Mouse (Mus musculus): ENCODE data around the gene Lsm4. TPM values are rescaled to one million over a fixed set of nuclear protein-coding genes. Genes with fewer than 3 reads are reported as not detected.

Gene Lsm4
- polyA plus RNA-seq, 2 experiments = 134 to 160 TPM

DNA sequence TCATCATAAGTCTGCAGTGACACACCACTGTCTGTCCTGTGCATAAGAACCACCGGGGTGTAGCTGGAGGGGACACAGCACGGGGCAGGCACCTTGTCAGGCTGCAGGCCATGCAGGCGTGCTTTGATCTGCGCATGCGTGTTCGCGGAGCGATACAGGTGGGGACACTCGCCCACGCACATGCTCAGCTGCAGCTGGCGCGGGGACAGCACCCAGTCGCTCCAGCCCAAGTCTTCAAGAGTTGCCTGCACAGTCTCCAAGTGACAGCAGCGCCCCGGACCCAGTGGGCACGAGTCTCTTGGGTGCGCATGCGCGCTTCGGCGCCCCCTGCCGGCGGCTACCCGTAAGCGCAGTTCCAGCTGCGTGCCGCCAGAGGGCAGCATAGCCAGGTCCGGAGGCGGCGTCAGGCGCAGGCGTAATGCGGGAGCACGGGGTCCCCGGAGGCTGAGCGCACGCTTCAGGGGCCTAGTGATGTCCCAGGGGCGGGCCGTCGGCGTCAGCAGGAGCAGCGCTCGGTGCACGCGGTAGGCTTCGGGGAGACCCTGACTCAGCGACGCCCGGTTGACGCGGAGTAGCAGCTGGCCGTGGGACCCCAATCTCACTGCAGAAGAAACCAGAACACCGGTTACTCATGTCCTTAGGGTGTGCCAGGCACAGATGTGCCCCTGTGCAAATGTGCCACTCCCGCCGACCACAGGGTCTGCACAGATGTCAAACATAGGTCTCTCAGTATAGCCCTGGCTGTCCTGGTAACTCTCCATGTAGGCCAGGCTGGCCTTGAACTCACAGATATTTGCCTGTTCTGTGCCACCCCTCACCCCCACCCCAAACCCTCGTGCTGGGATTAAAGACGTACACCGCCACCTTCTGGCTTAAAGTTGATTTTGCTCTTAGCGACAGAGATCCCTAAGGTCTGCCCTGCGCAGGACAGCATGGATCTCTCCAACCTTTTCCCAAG lies 43.2 kb upstream of the Lsm4 start:
- Histone ChIP-seq H3K4me3 (ENCODE audit: insufficient read depth in 1 of 2, low read depth in 2 of 2, low read length in 2 of 2) (peak overlapping the region; percentile 71), H3K27me3 (ENCODE audit: control insufficient read depth, insufficient read depth, low read length) (peaks cover 8% of the 10 kb centered on the region), H3K27ac (peak overlapping the region; percentile 57), H3K9ac (replicated peaks) (peak overlapping the region; percentile 72), H3K4me2 (ENCODE audit: low read depth) (peak overlapping the region; percentile 81), H3K36me3 (replicated peaks; ENCODE audit: control insufficient read depth, insufficient read depth, low read depth) (no peaks in the 10 kb centered on the region), H3K4me1 (replicated peaks; ENCODE audit: control insufficient read depth in 2 of 2, insufficient read depth in 2 of 2, low read length in 1 of 2) (peaks cover 12 to 22% of the 10 kb centered on the region in 2 experiments), H3K9me3 (ENCODE audit: control insufficient read depth, low read length) (no peaks in the 10 kb centered on the region)
- 1% methylated on average over 60 of the region's 60 CpGs for WGBS (ENCODE audit: insufficient replicate concordance)
- no peak for TF ChIP-seq EP300 (IDR thresholded peaks at IDR 0.05; ENCODE audit: low read depth)
- TF ChIP-seq CTCF (IDR thresholded peaks at IDR 0.05; ENCODE audit: low read depth) = peak; percentile 100
- peak; percentile 79 for ATAC-seq (ENCODE audit: insufficient read depth)
- DNase-seq (ENCODE audit: low read depth in 3 of 3, low spot score in 3 of 3) = peak in 2 of 3 experiments; percentile 62 to 76

DNA sequence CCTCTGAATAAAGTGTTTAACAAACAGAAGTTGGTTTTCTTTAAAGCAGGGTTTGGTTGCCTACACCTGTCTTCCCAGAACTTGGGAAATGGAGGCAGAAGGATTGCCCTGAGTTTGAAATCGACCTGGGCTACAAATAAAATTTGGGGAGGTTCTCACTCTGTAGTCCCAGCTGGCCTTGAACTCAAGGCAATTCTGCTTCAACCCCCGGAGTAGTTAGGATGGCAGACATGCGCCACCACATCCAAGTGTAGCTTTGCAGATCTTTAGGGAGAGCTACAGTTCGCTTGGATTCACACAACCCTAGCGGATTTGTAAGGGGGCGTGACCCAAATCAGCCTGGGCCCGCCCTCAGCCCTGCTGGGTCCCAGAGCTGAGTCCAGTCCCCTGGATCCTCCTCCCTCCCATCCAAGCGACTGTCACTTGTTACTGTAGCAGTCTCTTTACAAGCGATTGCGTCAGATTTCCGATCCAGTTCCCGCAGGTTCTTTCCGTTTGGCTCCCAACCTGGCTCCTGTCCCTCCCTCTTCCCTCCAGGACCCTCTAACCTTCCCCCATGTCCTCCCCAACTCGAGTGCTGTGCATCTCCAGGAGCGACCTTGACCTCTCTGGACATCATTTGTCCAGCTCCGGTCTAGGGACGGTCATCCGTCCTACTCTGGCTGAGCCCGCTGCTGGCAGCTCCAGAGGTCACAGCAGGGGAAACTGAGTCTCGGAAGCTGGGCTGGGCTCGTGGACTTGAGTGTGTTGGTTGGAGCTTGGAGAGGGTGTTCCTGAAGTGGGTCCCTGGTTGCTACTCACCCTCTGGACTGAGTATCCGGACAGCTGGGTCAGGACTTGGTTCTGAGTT lies 42.3 kb upstream of the Lsm4 start:
- no peaks in the 10 kb centered on the region for H3K36me3 ChIP-seq (replicated peaks; ENCODE audit: control insufficient read depth, insufficient read depth, low read depth)
- WGBS (ENCODE audit: insufficient replicate concordance) = 10% methylated on average over 22 of the region's 22 CpGs
- ATAC-seq (ENCODE audit: insufficient read depth) (peak; percentile 50), DNase-seq (ENCODE audit: low read depth in 3 of 3, low spot score in 3 of 3) (no peak)
- H3K9me3 ChIP-seq (ENCODE audit: control insufficient read depth, low read length) = no peaks in the 10 kb centered on the region
- H3K9ac ChIP-seq (replicated peaks) = peak overlapping the region; percentile 54
- H3K4me2 ChIP-seq (ENCODE audit: low read depth) = peak overlapping the region; percentile 81
- H3K27me3 ChIP-seq (ENCODE audit: control insufficient read depth, insufficient read depth, low read length) = peaks cover 8% of the 10 kb centered on the region
- TF ChIP-seq CTCF (IDR thresholded peaks at IDR 0.05; ENCODE audit: low read depth) = no peak
- TF ChIP-seq EP300 (IDR thresholded peaks at IDR 0.05; ENCODE audit: low read depth) = no peak
- H3K27ac ChIP-seq = peak overlapping the region; percentile 44; the same call in 1 of the 2 replicates
- H3K4me3 ChIP-seq (ENCODE audit: insufficient read depth in 1 of 2, low read depth in 2 of 2, low read length in 2 of 2) = peak overlapping the region; percentile 39 to 71
- peaks cover 20 to 29% of the 10 kb centered on the region in 2 experiments for H3K4me1 ChIP-seq (replicated peaks; ENCODE audit: control insufficient read depth in 2 of 2, insufficient read depth in 2 of 2, low read length in 1 of 2)

DNA sequence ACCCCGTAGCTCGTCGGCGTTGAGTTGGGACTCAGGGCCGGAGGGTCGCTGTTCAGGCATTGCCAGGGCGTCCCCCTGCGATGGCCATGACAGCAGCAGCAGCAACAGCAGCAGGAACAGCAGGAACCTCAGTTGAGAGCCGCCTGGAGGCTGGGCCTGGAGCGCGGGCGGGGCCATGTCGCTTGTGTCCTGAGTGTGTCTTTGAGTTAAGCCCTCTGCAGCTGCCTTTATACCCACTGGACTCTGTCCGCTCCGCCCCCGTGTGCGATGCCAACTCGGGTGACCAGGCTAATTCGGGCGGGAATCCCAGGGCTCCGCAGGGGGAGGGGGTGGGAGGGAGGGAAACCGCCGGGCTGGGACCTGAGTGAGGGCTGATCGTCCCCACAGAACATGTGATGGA lies 41.6 kb upstream of the Lsm4 start:
- Histone ChIP-seq H3K4me2 (ENCODE audit: low read depth) (peak overlapping the region; percentile 81), H3K4me3 (ENCODE audit: insufficient read depth in 1 of 2, low read depth in 2 of 2, low read length in 2 of 2) (peak overlapping the region; percentile 39 to 71), H3K4me1 (replicated peaks; ENCODE audit: control insufficient read depth in 2 of 2, insufficient read depth in 2 of 2, low read length in 1 of 2) (peaks cover 20 to 33% of the 10 kb centered on the region in 2 experiments), H3K9ac (replicated peaks) (peak overlapping the region; percentile 54; the same call in 1 of the 2 replicates), H3K27me3 (ENCODE audit: control insufficient read depth, insufficient read depth, low read length) (peaks cover 8% of the 10 kb centered on the region), H3K36me3 (replicated peaks; ENCODE audit: control insufficient read depth, insufficient read depth, low read depth) (no peaks in the 10 kb centered on the region), H3K27ac (peak overlapping the region; percentile 44; the same call in 1 of the 2 replicates), H3K9me3 (ENCODE audit: control insufficient read depth, low read length) (no peaks in the 10 kb centered on the region)
- ATAC-seq (ENCODE audit: insufficient read depth) (no peak), DNase-seq (ENCODE audit: low read depth in 3 of 3, low spot score in 3 of 3) (no peak)
- WGBS (ENCODE audit: insufficient replicate concordance) = 11% methylated on average over 24 of the region's 24 CpGs
- TF ChIP-seq CTCF (IDR thresholded peaks at IDR 0.05; ENCODE audit: low read depth) (0 out of 2 replicates have a peak, but pooled peaks have one; percentile 17), EP300 (IDR thresholded peaks at IDR 0.05; ENCODE audit: low read depth) (no peak)

DNA sequence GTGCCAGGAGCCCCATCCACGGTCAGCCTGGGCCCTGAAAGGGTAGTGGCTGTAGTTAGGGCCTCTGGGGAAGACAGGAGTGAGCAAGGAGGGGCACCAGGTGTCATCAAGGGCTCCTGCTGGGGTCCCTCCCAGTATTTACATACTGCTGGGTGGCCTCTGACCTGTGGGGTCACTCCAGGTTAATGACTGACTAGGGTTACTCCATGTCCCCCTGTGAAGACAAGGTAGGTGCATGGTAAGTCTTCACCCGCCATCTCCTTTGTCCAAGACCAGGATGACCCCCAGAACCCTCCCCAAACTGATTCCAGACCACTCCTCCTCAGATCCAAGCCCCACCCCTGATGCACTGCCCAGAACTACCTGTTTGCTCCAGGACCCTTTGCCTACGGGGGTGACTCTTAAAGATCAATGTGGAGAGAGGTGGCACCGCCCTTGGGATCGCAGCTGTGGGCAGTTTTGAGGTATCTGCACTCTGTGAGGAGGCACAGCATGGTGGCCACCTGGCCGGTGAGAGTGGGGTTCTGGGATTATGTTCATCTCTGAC lies 40.6 kb upstream of the Lsm4 start, which contains the start of gene Gdf15:
Gdf15 (minus strand) TSS at position 111 of the 547 bp plus-strand sequence.
- Histone ChIP-seq H3K27me3 (ENCODE audit: control insufficient read depth, insufficient read depth, low read length) (peaks cover 8% of the 10 kb centered on the region), H3K4me1 (replicated peaks; ENCODE audit: control insufficient read depth in 2 of 2, insufficient read depth in 2 of 2, low read length in 1 of 2) (peaks cover 22 to 40% of the 10 kb centered on the region in 2 experiments), H3K4me2 (ENCODE audit: low read depth) (peak within 1 kb of the TSS; percentile 81), H3K9me3 (ENCODE audit: control insufficient read depth, low read length) (no peaks in the 10 kb centered on the region), H3K4me3 (ENCODE audit: insufficient read depth in 1 of 2, low read depth in 2 of 2, low read length in 2 of 2) (peak within 1 kb of the TSS; percentile 39 to 71), H3K36me3 (replicated peaks; ENCODE audit: control insufficient read depth, insufficient read depth, low read depth) (no peaks in the 10 kb centered on the region), H3K9ac (replicated peaks) (peak within 1 kb of the TSS; percentile 54; the same call in 1 of the 2 replicates), H3K27ac (peak within 1 kb of the TSS; percentile 44; the same call in 1 of the 2 replicates)
- no peak for ATAC-seq (ENCODE audit: insufficient read depth)
- DNase-seq (ENCODE audit: low read depth in 3 of 3, low spot score in 3 of 3) = no peak
- TF ChIP-seq EP300 (IDR thresholded peaks at IDR 0.05; ENCODE audit: low read depth) = no peak
- no peak for TF ChIP-seq CTCF (IDR thresholded peaks at IDR 0.05; ENCODE audit: low read depth)
- WGBS (ENCODE audit: insufficient replicate concordance) = 59% methylated on average over 6 of the region's 6 CpGs

All from liver, embryonic 14.5 days (tissue).